Mouse (Mus musculus) liver, adult (tissue): ENCODE results near the gene Ccdc181.

Experiments
- GATA4 ChIP-seq: IDR thresholded peaks from 2 replicates; pipeline ENCODE4 v1.6.1; 2014; ENCODE audit warnings: mild to moderate bottlenecking, low read length; ENCODE audit not compliant: insufficient replicate concordance

The Ccdc181 gene

DNA sequence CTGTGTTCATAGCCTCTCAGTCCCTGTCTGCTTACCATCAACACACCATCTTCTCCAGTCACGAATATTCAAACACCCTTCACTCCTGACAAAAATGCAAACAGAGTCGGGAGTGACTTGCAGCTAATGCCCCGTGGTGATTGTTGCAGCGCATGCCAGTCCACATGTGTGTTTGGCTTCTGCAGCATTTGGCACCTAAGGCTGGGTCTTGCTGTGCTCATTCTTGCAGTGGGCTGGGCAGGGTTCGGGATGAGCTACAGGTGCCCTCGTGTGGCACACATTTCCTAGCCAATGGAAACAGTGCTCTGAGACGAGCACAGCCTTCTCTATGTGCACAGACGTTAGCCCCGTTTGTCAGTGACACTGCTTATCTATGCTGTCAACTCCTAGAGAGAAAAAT is 41.9 kb downstream of the Ccdc181 start:
- TF ChIP-seq GATA4, result no peak

DNA sequence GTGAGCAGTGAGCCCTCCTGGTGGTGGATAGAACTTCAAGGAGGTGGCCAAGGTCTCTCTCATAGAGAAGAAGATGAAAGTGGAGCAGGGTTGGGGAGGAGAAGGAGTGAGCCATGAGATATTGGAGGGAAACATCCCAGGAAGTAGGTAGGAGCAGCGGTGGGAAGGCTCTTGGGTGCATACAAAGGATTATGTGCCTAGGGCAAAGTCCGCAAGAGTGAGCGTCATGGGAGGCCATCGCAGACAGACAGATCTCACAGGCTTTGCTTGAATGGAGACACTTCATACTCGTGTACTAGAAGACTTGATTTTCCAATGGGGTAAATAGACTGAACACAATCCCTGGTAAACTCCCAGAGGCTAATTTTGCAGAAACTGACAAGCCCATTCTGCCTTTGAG is 43.1 kb downstream of the Ccdc181 start:
- no peak for TF ChIP-seq GATA4

DNA sequence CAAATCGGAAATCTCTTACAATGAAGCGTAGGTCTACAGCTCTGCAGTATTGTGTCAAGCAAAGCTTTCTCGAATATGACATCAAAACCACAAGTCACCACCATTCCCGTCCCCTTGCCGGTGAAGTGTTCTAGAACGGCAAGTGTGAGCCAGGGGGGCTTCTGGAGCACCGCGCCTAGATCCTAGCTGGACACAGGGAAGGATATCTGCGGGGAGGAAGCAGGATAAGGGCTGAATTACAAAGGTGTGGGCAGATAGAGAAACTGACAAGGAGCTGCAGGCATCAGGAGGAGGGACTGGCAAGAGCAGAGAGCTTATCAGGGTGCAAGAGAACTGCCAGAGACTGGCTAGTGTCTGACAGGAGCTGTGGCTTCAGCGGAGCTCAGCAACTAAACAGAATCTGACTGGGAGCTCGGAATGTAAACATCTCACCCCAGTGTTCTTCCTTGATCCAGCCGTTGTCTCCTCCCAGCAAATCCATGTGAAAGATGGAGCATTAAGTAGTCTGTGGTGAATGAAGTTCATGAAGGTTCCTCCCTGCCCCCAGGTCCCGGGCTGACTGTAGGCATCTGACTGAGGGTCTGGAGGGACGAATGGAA is 44.3 kb downstream of the Ccdc181 start:
- no peak for TF ChIP-seq GATA4

DNA sequence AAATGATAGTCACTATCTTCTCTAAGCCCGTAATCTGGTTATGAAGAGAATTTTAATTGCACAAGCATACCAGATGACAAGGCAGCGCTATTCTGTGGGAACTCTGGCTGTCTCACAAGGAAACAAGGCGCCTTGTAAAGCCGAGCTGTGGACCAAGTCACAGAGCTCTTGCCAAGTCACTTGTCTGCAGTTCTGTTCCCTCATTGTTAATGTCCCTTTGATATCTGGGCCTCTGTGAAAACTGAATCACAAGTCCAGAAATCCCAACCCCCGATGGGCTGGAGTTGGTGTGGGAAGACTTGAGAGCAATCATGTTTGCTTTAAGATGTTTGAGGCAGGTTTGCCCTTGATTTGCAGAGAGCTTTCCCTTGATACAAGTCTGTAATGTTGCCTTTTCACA is 45.3 kb downstream of the Ccdc181 start:
- TF ChIP-seq GATA4, result no peak

DNA sequence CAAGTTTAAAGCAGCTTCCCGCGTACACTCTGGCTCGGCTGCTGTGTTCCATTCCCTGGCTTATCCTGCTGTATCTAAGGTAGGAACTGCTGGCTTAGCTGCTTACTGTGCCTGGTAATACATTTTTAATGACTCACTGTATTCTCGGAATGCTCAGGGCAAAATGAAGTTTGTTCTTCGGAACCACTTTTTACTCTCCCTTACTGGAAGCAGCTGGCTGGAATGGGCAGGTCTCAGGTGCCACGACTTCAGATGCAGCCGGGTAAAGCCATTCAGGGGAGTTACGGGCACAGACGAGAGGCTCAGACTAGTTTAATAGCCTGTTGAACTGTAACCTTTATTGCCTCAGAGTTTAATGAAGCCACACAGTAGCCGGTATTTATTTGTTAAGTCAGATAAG is 46.0 kb downstream of the Ccdc181 start:
- TF ChIP-seq GATA4, result no peak

DNA sequence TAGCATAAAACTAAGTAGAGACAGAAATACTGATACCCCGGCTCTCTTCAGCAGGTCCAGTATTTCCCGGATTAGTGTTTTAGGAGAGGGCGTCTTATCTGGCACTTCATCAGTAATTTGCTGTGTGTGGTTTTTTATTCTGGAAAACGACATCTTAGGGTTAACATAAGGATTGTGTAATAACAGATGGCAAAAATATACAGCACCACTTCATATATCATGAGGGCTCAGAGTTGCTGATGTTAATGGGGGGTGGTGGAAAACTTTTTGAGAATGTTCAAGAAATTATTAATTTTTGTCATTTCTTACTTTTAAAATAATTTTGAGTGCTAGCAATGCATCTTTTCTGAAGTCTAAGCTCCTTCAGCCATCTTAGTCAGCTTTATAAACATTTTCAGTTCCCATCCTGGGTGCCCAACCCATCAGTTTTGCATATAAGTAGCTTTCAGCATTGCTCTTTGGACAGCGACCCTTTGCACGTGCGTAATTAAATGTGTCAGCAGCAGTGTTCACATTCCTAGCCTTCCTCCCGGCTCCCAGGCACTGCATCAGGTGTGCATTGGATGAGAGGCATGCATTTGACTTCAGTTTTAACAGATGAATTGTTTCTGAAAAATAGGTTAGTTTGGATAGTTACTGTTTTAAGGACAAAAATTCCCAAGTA is 47.7 kb downstream of the Ccdc181 start:
- TF ChIP-seq GATA4, result no peak

DNA sequence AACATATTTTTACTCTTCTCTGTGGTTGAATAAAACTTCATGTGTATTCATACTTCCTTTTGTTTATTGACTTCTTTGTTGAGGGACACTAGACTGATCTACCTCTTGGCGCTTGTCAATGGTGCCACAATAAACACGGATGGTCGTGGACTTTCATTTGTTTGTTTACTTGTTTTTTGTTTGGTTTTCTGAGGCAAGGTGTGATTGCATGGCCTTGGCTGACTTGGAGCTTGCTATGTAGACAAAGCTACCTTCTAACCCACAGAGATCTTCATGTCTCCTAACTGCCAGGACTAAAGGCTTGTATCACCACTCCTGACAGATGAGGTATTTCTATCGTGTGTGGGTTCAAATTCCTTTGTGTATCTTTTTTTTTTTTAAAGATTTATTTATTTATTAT is 48.8 kb downstream of the Ccdc181 start:
- no peak for TF ChIP-seq GATA4

DNA sequence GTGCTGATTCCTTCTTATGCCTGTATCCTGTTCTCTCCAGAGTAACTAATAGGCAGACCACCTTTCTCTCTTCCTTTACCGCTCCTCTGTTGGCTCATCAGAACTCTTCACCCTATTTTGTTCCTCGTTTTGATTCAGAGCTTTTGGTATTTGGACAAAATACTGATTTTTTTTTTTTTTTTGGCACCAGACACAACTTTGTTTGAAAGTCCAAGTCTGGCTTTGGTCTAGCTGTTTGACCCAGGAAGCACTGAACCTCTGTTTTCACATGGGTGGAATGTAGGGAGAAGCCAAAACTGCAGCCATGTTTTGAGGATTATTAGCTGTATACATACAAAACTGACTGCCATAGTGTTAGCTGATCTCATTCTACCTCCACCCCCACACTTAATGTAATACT is 49.5 kb downstream of the Ccdc181 start:
- TF ChIP-seq GATA4, result no peak

DNA sequence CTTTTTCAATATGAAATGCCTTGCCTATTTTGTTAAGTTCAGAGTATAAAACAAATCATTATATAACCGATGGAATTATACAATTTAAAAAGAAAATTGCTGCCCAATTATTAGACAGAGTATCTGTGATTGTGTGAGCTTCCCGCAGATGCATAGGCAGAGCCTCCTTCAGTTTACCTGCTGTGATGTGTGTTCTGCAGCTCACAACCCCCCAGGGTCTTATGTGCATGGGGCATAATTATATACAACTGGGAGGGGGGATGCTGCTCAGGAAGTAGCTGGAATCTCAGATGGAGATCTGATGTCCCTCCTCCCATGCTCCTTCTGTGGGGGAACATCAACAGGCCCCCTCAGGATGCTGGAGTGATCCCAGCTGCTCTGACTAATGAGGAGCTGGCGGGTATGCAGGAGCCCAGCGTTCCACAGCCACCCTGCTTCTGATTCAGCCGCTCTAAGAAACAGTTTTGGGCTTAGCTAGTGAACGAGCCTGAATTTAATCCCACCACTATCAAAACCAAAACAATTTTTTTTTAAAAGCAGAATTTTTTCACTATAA is 51.3 kb downstream of the Ccdc181 start:
- no peak for TF ChIP-seq GATA4

DNA sequence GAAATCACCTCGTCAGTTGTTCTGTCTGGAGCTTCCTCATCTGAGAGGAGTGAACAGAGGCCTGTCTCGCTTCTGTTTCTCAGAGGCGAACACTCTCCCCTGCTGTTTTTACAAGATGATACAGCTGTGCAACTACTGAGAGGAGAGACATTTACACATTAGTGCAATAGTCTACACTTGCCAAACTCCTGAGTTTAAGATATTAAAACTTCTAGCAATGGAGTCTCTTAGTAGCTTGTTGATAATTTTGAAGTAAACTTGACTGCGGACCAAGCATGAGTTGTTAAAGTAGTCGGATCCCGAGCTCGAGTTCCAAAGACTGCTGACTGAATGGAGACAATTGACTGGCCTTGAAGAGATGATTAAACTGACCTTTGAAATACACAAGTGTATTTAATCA is 52.4 kb downstream of the Ccdc181 start:
- TF ChIP-seq GATA4, result no peak

DNA sequence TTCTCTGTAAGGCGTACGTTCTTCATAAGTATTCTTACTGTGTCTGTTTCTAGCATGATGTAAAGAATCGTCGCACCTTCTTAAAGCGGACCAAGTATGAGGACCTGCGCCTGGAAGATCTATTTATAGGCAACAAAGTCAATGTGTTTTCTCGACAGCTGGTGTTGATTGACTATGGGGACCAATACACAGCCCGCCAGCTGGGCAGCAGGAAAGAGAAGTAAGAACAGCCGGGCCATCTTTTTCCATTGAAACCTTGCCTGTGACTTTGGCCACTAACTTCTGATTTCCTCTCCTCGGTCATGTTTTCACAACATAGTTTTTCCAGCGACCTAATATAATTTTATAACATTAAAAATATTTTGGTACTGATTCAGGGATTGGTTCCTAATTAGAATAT is 57.2 kb downstream of the Ccdc181 start:
- no peak for TF ChIP-seq GATA4

DNA sequence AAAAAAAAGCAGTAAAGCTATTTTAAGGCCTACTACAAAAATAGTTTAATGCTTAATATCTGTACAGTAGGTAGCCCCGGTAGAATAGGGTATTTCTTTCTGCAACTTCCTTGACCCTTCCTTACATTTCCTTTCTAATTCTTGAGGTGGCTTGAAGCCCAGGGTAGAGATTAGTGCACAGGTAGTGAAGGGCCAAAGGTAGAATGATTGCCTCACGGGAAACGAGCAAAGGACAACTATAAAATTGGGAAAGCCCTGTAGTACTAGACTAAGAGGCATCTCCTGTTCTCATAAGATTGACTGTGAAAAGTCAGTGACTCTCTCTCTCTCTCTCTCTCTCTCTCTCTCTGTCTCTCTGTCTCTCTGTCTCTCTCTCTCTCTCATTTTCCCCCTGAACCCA is 60.0 kb downstream of the Ccdc181 start:
- no peak for TF ChIP-seq GATA4

DNA sequence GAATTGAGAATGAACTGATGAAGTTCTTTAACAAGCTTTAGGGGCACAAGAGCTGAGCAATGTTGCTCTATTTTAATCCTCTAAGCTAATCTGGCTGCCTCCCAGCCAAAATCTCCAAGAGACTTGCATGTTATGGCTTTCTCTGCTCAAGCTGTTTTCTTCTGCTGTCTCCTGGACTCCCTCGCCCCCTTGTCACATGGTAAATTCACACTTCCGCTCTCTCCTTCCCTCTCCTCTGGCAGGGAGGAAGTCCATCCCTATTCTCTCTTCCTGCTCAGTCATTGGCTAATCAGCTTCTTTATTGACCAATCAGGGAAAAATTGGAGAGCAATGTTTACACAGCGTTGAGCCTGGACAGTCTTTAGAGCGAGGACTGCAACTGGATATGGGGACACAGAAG is 60.5 kb downstream of the Ccdc181 start:
- no peak for TF ChIP-seq GATA4
